Mouse (Mus musculus): ENCODE data around the gene Mmd2. TPM values are rescaled to one million over a fixed set of nuclear protein-coding genes. Genes with fewer than 3 reads are reported as not detected.

Mmd2 gene
- polyA plus RNA-seq, 2 experiments: 6.0 to 15.5 TPM

- Histone ChIP-seq H3K4me2 (ENCODE audit: low read depth) (no peak overlapping the region), H3K36me3 (replicated peaks; ENCODE audit: control insufficient read depth, insufficient read depth, low read depth) (no peaks in the 10 kb centered on the region), H3K9ac (replicated peaks) (no peak overlapping the region), H3K9me3 (ENCODE audit: control insufficient read depth, low read length) (no peaks in the 10 kb centered on the region), H3K4me3 (ENCODE audit: insufficient read depth in 1 of 2, low read depth in 2 of 2, low read length in 2 of 2) (no peak overlapping the region), H3K27ac (no peak overlapping the region), H3K4me1 (replicated peaks; ENCODE audit: control insufficient read depth in 2 of 2, insufficient read depth in 2 of 2, low read length in 1 of 2) (peaks cover 0 to 3% of the 10 kb centered on the region in 2 experiments; a peak in 2 of 4 replicates), H3K27me3 (ENCODE audit: control insufficient read depth, insufficient read depth, low read length) (no peaks in the 10 kb centered on the region)
- TF ChIP-seq EP300 (IDR thresholded peaks at IDR 0.05; ENCODE audit: low read depth) (no peak), CTCF (IDR thresholded peaks at IDR 0.05; ENCODE audit: low read depth) (no peak)
- 59% methylated on average over 6 of the region's 6 CpGs for WGBS (ENCODE audit: insufficient replicate concordance)
- peak; percentile 85 for ATAC-seq (ENCODE audit: insufficient read depth)
- peak in 2 of 3 experiments; percentile 26 to 35 for DNase-seq (ENCODE audit: low read depth in 3 of 3, low spot score in 3 of 3)
These were observed 10.8 kb downstream of the Mmd2 start for GRCm38 (mm10) chr5:142597648-142598390.

DNA sequence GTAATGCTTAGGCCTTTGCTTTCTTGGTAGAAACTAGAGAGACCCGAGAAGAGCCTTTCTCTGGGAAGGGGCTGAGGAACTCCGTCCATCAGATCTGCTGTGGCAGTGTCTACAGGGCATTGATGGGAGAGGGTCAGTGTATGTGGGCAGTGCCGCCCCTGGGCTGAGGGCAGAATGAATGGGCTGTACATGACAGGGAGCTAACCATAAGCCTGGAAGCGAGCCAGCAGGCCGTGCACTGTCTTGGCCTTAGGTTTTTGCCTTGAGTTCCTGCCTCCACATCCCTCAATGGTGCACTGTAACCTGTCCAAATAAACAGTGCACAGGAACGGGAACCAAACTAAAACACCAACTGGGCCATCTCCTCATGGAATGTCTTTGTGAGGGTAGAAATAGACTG lies 11.9 kb downstream of the Mmd2 start:
- Histone ChIP-seq H3K9ac (replicated peaks) (no peak overlapping the region), H3K4me2 (ENCODE audit: low read depth) (no peak overlapping the region), H3K4me1 (replicated peaks; ENCODE audit: control insufficient read depth in 2 of 2, insufficient read depth in 2 of 2, low read length in 1 of 2) (peaks cover 0 to 3% of the 10 kb centered on the region in 2 experiments; a peak in 2 of 4 replicates), H3K9me3 (ENCODE audit: control insufficient read depth, low read length) (no peaks in the 10 kb centered on the region), H3K27me3 (ENCODE audit: control insufficient read depth, insufficient read depth, low read length) (no peaks in the 10 kb centered on the region), H3K4me3 (ENCODE audit: insufficient read depth in 1 of 2, low read depth in 2 of 2, low read length in 2 of 2) (no peak overlapping the region), H3K27ac (no peak overlapping the region), H3K36me3 (replicated peaks; ENCODE audit: control insufficient read depth, insufficient read depth, low read depth) (no peaks in the 10 kb centered on the region)
- ATAC-seq (ENCODE audit: insufficient read depth) (no peak), DNase-seq (ENCODE audit: low read depth in 3 of 3, low spot score in 3 of 3) (no peak)
- 53% methylated on average over 6 of the region's 6 CpGs for WGBS (ENCODE audit: insufficient replicate concordance)
- TF ChIP-seq CTCF (IDR thresholded peaks at IDR 0.05; ENCODE audit: low read depth) (no peak), EP300 (IDR thresholded peaks at IDR 0.05; ENCODE audit: low read depth) (no peak)

DNA sequence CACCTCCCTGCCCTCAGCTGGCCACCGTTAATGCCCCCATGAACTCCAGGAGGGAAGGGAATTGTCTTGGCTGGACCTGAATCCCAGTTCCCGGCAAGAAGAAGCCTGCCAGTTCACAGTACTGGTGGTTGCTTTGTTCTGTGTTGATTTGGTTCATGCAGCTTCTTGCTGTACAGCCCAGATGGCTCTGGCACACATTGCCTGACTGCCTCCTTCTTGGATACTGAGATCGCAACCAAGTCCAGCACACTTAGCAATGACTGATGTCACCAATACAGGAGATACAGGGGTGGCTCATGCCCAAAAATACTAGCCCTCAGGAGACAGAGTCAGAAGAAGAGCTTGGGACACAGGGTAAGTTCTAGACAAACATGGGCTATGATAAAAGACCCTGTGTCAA lies 12.9 kb downstream of the Mmd2 start:
- Histone ChIP-seq H3K4me3 (ENCODE audit: insufficient read depth in 1 of 2, low read depth in 2 of 2, low read length in 2 of 2) (no peak overlapping the region), H3K36me3 (replicated peaks; ENCODE audit: control insufficient read depth, insufficient read depth, low read depth) (no peaks in the 10 kb centered on the region), H3K9me3 (ENCODE audit: control insufficient read depth, low read length) (no peaks in the 10 kb centered on the region), H3K27me3 (ENCODE audit: control insufficient read depth, insufficient read depth, low read length) (no peaks in the 10 kb centered on the region), H3K9ac (replicated peaks) (no peak overlapping the region), H3K4me1 (replicated peaks; ENCODE audit: control insufficient read depth in 2 of 2, insufficient read depth in 2 of 2, low read length in 1 of 2) (peaks cover 0 to 3% of the 10 kb centered on the region in 2 experiments; a peak in 2 of 4 replicates), H3K27ac (no peak overlapping the region), H3K4me2 (ENCODE audit: low read depth) (no peak overlapping the region)
- TF ChIP-seq CTCF (IDR thresholded peaks at IDR 0.05; ENCODE audit: low read depth): no peak
- 56% methylated on average over 3 of the region's 3 CpGs for WGBS (ENCODE audit: insufficient replicate concordance)
- ATAC-seq (ENCODE audit: insufficient read depth): no peak
- no peak for DNase-seq (ENCODE audit: low read depth in 3 of 3, low spot score in 3 of 3)

- DNase-seq (ENCODE audit: low read depth in 3 of 3, low spot score in 3 of 3): no peak
- ATAC-seq (ENCODE audit: insufficient read depth): no peak
- no peaks in the 10 kb centered on the region for H3K27me3 ChIP-seq (ENCODE audit: control insufficient read depth, insufficient read depth, low read length)
- no peak overlapping the region for H3K4me2 ChIP-seq (ENCODE audit: low read depth)
- no peak overlapping the region for H3K9ac ChIP-seq (replicated peaks)
- TF ChIP-seq CTCF (IDR thresholded peaks at IDR 0.05; ENCODE audit: low read depth) (no peak), EP300 (IDR thresholded peaks at IDR 0.05; ENCODE audit: low read depth) (no peak)
- H3K36me3 ChIP-seq (replicated peaks; ENCODE audit: control insufficient read depth, insufficient read depth, low read depth): no peaks in the 10 kb centered on the region
- no peak overlapping the region for H3K4me3 ChIP-seq (ENCODE audit: insufficient read depth in 1 of 2, low read depth in 2 of 2, low read length in 2 of 2)
- H3K9me3 ChIP-seq (ENCODE audit: control insufficient read depth, low read length): no peaks in the 10 kb centered on the region
- no peak overlapping the region for H3K27ac ChIP-seq
- peaks cover 0 to 4% of the 10 kb centered on the region in 2 experiments; a peak in 2 of 4 replicates for H3K4me1 ChIP-seq (replicated peaks; ENCODE audit: control insufficient read depth in 2 of 2, insufficient read depth in 2 of 2, low read length in 1 of 2)
- 68% methylated on average over 6 of the region's 6 CpGs for WGBS (ENCODE audit: insufficient replicate concordance)
These were observed 17.5 kb downstream of the Mmd2 start for GRCm38 (mm10) chr5:142590953-142591616.

GRCm38 (mm10) chr5:142583616-142584126 lies 24.9 kb downstream of the Mmd2 start:
- Histone ChIP-seq H3K36me3 (replicated peaks; ENCODE audit: control insufficient read depth, insufficient read depth, low read depth) (no peaks in the 10 kb centered on the region), H3K4me2 (ENCODE audit: low read depth) (no peak overlapping the region), H3K27ac (no peak overlapping the region), H3K9me3 (ENCODE audit: control insufficient read depth, low read length) (no peaks in the 10 kb centered on the region), H3K9ac (replicated peaks) (no peak overlapping the region), H3K4me3 (ENCODE audit: insufficient read depth in 1 of 2, low read depth in 2 of 2, low read length in 2 of 2) (no peak overlapping the region), H3K27me3 (ENCODE audit: control insufficient read depth, insufficient read depth, low read length) (no peaks in the 10 kb centered on the region), H3K4me1 (replicated peaks; ENCODE audit: control insufficient read depth in 2 of 2, insufficient read depth in 2 of 2, low read length in 1 of 2) (peaks cover 0 to 2% of the 10 kb centered on the region in 2 experiments; a peak in 2 of 4 replicates)
- 64% methylated on average over 14 of the region's 14 CpGs for WGBS (ENCODE audit: insufficient replicate concordance)
- TF ChIP-seq EP300 (IDR thresholded peaks at IDR 0.05; ENCODE audit: low read depth): no peak
- TF ChIP-seq CTCF (IDR thresholded peaks at IDR 0.05; ENCODE audit: low read depth): no peak
- ATAC-seq (ENCODE audit: insufficient read depth) (no peak), DNase-seq (ENCODE audit: low read depth in 3 of 3, low spot score in 3 of 3) (no peak)

All from liver, embryonic 14.5 days (tissue).